Mouse (Mus musculus) liver, embryonic 11.5 days (tissue): ENCODE measurements around the gene Atad5. TPM values are rescaled to one million over a fixed set of nuclear protein-coding genes. Genes with fewer than 3 reads are reported as not detected.
"Not testable (repeated sequence)": the region's sequence is repeated elsewhere in the genome, so short reads cannot be mapped to it uniquely, and the experiment has no call there.

Experiments used
- ATAC-seq: fragments of 200-750 bp; cut with Nextera tagmentation; replicated peaks from 2 replicates; pipeline ENCODE4 v1.8.0; 2017; ENCODE audit warnings: moderate number of reproducible peaks, mild to moderate bottlenecking, moderate TSS enrichment, moderate library complexity; ENCODE audit not compliant: low FRiP score
- DNase-seq: peaks from one replicate; pipeline ENCODE4 v3.0.0-alpha.2; 2017; ENCODE audit warnings: low spot score
- H3K27ac ChIP-seq: fragments of 300-500 bp; sonication (generic); 2 replicates; pipeline ENCODE4 v1.5.1; 2014; ENCODE audit warnings: mild to moderate bottlenecking, low read depth, low read length, control low read depth
- H3K27me3 ChIP-seq: fragments of 300-500 bp; sonication (generic); replicated peaks from 2 replicates; pipeline ENCODE4 v1.6.1; 2014; ENCODE audit warnings: low read length, mixed read lengths; ENCODE audit not compliant: control insufficient read depth, insufficient read depth
- H3K36me3 ChIP-seq: fragments of 300-500 bp; sonication (generic); 2 replicates; pipeline ENCODE4 v1.6.1; 2014; ENCODE audit warnings: mild to moderate bottlenecking, low read length, moderate library complexity, mixed read lengths; ENCODE audit not compliant: control insufficient read depth, insufficient read depth
- H3K4me1 ChIP-seq: fragments of 300-500 bp; sonication (generic); replicated peaks from 2 replicates; pipeline ENCODE4 v1.6.1; 2014; ENCODE audit warnings: low read length, mixed read lengths; ENCODE audit not compliant: control insufficient read depth, insufficient read depth
- H3K4me2 ChIP-seq: fragments of 300-500 bp; sonication (generic); 2 replicates; pipeline ENCODE4 v1.6.1; 2014; ENCODE audit warnings: mild to moderate bottlenecking, control low read depth, moderate library complexity
- H3K4me3 ChIP-seq: fragments of 300-500 bp; sonication (generic); 2 replicates; pipeline ENCODE4 v1.5.1; 2014; ENCODE audit warnings: low read depth, low read length, control low read depth
- H3K9ac ChIP-seq: fragments of 300-500 bp; sonication (generic); 2 replicates; pipeline ENCODE4 v1.6.1; 2014; ENCODE audit warnings: low read depth, low read length, control low read depth
- H3K9me3 ChIP-seq: fragments of 300-500 bp; sonication (generic); 2 replicates; pipeline ENCODE4 v1.6.1; 2016; ENCODE audit warnings: low read length, inconsistent platforms, mixed read lengths; ENCODE audit not compliant: control insufficient read depth
- WGBS: fragments of 180-500 bp; shearing (Covaris S2); extraction: QIAGEN DNeasy Blood & Tissue Kit; methylation state at CpG from one replicate; pipeline ENCODE4 v1.1.7; 2014; 5-methylcytosine and 5-hydroxymethylcytosine counted together
- polyA plus RNA-seq: library from polyadenylated mRNA; unstranded; fragments of >200 nt; fragmentation: Nextera tagmentation; extraction: Ambion mirVana; gene quantifications from 2 replicates; pipeline ENCODE4 v1.2.1, GENCODE M21; 2014

The Atad5 gene
- polyA plus RNA-seq, 1 experiment from 2014 or later, result 23.6 TPM

DNA sequence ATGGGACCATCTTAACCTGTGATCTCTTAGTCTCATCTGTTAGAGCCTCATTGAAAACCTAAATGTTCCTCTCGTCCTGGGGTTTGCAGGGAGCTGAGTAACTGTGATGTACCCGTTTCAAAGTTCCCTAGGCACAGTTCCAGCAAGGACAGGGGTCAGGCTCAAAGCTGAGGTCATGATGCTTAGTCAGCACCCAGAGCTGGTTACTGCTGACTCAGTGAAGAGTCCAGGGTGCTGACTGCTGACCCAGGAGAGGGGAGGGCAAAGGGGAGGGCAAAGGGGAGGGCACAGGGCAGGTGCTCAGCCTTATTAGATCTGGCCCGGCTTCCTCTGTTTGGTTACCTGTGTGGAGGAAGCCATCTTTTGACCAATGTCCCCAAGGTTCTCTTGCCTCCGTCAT is 82.7 kb downstream of the Atad5 start:
- no peak for ATAC-seq

DNA sequence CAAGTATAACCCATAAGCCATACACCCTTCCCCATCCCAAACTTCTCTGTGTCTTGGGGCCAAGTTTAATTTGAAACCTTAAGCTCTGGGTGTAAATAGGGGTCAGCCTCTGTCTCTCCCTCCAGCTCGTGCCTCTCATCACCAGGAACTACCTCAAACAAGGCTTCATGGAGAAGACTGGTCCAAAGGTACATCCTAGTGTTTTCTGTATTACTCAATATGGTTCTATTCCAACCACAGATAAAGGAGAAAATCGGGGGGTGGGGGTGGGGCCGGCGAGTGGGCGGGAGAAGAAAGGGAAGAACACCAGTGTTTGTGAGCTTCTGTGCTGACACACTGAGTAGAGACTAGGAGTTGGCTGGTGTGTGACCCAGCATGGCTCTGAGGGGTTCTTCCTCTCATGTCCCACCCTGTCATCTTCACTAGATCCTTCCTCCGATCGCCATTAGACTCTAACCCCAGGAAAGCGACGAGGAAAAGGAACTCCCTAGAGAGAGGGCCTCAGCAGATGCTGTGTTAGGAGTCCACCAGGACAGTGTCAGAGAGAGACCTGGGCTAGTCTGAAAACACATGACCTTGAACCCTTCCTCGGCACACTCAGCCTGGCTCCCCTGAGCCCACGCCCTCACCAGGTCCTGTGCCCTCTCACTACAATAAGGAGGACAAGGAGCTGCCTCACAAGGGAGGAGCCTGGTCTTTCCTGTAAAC is 84.9 kb downstream of the Atad5 start:
- Histone ChIP-seq H3K4me2 (no peak overlapping the region), H3K4me1 (no peaks in the 10 kb centered on the region; the same call in 1 of the 2 replicates), H3K9me3 (no peaks in the 10 kb centered on the region), H3K4me3 (no peak overlapping the region), H3K36me3 (no peaks in the 10 kb centered on the region), H3K9ac (no peak overlapping the region), H3K27me3 (no peaks in the 10 kb centered on the region), H3K27ac (no peak overlapping the region)
- no peak for DNase-seq
- no peak for ATAC-seq
- 75% methylated on average over 11 of the region's 11 CpGs for WGBS

More for the DNA sequence above, 82.7 kb downstream of the Atad5 start:
- 74% methylated on average over 4 of the region's 4 CpGs for WGBS
- Histone ChIP-seq H3K4me2 (no peak overlapping the region), H3K4me1 (no peaks in the 10 kb centered on the region; the same call in 1 of the 2 replicates), H3K27me3 (no peaks in the 10 kb centered on the region), H3K36me3 (no peaks in the 10 kb centered on the region), H3K4me3 (no peak overlapping the region), H3K9ac (no peak overlapping the region), H3K9me3 (no peaks in the 10 kb centered on the region), H3K27ac (no peak overlapping the region)
- DNase-seq, result no peak

DNA sequence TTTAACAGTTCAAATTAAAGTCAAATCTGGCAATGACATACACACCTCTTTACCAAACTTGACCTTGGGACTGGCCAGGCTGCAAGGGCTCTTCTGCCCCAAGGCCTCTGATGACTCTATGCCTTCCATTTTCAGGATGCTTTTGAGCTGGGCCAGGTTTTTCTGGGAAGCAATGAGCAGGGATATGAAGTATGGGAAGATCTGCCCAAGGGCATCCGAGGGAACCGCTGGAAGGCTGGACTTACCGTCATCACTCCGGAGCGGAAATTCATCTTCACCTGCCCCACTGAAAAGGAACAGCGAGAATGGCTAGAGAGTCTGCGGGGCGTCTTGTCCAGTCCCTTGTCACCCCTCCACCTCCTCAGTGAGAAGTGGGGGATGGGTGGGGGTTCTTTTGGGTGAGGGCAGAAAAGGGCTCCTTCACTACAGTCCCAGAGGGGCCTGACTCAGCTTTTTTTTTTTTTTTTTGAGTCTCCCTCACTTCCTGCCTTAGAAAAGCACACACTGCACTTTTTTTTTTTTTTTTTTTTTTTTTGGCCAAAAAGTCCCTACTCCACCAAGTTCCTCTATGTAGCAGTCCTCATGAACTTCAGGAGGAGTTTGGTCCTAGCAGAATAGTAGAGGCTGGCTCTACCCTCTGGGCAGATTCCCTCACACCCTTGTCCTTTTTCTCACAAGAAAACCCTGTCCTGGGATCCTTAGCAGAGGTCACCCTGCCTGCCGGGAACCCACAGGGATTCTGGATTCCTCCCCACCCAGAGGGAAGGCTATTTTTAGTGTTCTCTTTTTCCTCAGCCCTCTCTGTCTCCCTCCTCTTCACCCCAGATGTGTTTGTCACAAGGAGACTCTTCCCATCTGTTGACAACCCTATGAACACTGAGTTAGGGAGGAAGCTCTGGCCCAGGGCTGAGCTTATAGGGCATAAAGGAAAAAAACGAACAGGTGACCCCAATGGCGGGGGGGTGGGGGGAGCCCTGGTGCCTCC is 88.0 kb downstream of the Atad5 start:
- ATAC-seq, result no peak
- WGBS, result 71% methylated on average over 11 of the region's 11 CpGs
- H3K9ac ChIP-seq, result no peak overlapping the region

GRCm38 (mm10) chr11:80178316-80178715 is 89.1 kb downstream of the Atad5 start:
- 79% methylated on average over 8 of the region's 8 CpGs for WGBS
- H3K9ac ChIP-seq, result no peak overlapping the region
- no peaks in the 10 kb centered on the region for H3K4me1 ChIP-seq
- no peak for ATAC-seq
- no peaks in the 10 kb centered on the region for H3K36me3 ChIP-seq
- no peaks in the 10 kb centered on the region for H3K9me3 ChIP-seq
- no peak overlapping the region for H3K4me2 ChIP-seq
- no peak overlapping the region for H3K27ac ChIP-seq
- no peak overlapping the region for H3K4me3 ChIP-seq
- DNase-seq, result no peak
- no peaks in the 10 kb centered on the region for H3K27me3 ChIP-seq

More for the DNA sequence above, 88.0 kb downstream of the Atad5 start:
- Histone ChIP-seq H3K4me3 (no peak overlapping the region), H3K4me1 (no peaks in the 10 kb centered on the region; the same call in 1 of the 2 replicates), H3K27me3 (no peaks in the 10 kb centered on the region), H3K9me3 (no peaks in the 10 kb centered on the region), H3K4me2 (no peak overlapping the region), H3K36me3 (no peaks in the 10 kb centered on the region), H3K27ac (no peak overlapping the region)
- no peak for DNase-seq

DNA sequence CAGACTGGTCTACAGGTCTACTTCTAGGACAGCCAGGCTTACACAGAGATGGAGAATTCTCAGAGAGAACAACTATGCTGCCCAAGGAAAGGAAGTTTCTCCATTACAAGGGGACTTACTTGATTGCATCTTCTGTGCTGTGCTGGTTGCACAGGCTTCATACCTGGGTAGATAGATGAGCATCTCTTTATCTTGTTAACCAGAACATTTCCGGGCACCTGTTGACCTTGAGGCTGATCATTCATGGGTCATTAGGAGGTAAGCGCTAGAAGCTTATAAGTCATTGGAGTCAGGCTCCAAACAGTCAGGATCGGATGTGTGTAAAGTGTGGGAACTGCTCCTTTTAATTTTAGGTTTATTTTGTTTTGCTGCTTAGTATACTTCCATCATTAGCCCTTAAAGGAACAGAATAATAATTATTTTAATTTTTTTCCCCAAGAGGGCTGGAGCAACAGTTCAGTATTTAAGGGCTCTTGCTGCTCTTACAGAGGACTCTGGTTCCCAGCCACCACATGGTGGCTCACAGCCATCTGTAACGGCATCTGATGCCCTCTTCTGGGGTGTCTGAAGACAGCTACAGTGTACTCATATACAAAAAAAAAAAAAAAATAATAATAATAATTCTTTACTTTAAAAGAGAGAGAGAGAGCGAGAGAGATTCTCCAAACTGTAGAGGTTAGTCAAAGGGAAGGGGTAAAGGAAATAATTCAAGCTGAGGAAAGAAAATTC is 92.0 kb downstream of the Atad5 start:
- no peak for ATAC-seq

DNA sequence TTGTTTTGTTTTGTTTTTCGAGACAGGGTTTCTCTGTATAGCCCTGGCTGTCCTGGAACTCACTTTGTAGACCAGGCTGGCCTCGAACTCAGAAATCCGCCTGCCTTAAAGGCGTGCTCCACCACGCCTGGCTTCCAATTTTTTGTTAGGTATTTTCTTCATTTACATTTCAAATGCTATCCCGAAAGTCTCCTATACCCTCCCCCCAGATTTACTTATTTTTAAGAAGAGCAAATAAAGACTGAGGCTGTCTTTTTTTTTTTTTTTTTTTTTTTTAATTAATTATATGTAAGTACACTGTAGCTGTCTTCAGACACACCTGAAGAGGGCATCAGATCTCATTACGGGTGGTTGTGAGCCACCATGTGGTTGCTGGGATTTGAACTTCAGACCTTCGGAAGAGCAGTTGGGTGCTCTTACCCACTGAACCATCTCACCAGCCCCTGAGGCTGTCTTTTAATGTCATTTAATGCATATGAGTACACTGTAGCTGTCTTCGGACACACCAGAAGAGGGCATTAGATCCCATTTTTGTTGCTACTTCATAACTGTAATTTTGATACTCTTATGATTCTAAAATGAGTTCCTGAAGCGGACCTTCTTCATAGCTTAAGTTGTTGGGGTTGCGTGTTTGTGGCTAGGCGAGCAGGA is 94.0 kb downstream of the Atad5 start:
- Histone ChIP-seq H3K27ac (peak overlapping the region; percentile 82; the same call in 1 of the 2 replicates), H3K4me2 (peak overlapping the region; percentile 78), H3K4me3 (peak overlapping the region; percentile 85), H3K9ac (peak overlapping the region; percentile 95)
- DNase-seq, H3K27me3 ChIP-seq, H3K36me3 ChIP-seq, H3K4me1 ChIP-seq, H3K9me3 ChIP-seq: not testable (repeated sequence)
- ATAC-seq, result peak; percentile 83
- WGBS, result 43% methylated on average over 12 of the region's 12 CpGs

More for the DNA sequence above, 92.0 kb downstream of the Atad5 start:
- Histone ChIP-seq H3K4me2 (no peak overlapping the region), H3K27me3 (no peaks in the 10 kb centered on the region), H3K36me3 (no peaks in the 10 kb centered on the region), H3K27ac (no peak overlapping the region), H3K4me3 (no peak overlapping the region), H3K4me1 (no peaks in the 10 kb centered on the region), H3K9me3 (no peaks in the 10 kb centered on the region), H3K9ac (no peak overlapping the region)
- no peak for DNase-seq
- WGBS, result 72% methylated on average over 5 of the region's 5 CpGs

DNA sequence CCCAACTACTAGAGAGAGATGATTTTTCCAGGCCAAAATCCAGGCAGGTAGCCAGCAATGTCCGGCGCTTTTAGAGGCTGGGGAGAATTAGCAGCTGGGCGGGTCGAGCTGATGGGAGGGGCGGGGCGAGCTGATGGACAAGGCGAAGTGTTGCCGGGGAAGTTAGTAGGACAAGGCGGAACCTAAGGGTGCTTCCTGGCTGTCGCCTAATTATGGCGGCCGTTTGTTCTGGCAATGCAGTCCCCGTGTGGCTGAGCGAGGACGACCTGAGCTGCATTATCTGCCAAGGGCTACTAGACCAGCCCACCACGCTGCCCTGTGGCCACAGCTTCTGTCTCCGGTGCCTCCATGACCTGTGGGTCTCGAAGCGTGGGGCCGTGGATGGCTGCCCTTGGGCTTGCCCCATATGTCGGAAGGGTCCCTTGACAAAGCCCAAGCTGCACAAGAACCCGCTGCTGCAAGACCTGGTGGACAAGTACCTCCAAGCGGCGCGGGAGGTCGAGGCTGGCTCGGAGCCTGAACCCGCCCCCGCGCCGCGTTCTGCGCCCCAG is 94.6 kb downstream of the Atad5 start, which contains the start of gene Rnf135:
TSS of gene Rnf135 (plus strand) at position 147 of the 551 bp plus-strand sequence.
- Histone ChIP-seq H3K9ac (peak within 1 kb of the TSS; percentile 95), H3K27ac (peak within 1 kb of the TSS; percentile 82), H3K9me3 (no peaks in the 10 kb centered on the region), H3K36me3 (no peaks in the 10 kb centered on the region), H3K4me2 (peak within 1 kb of the TSS; percentile 78), H3K4me1 (no peaks in the 10 kb centered on the region), H3K27me3 (no peaks in the 10 kb centered on the region), H3K4me3 (peak within 1 kb of the TSS; percentile 85)
- DNase-seq (peak; percentile 86), ATAC-seq (peak; percentile 96)
- WGBS, result under 1% methylated on average over 33 of the region's 33 CpGs
